Mouse (Mus musculus): ENCODE measurements at regions not wholly inside any gene's neighbourhood (a gene's known extent, or its start where the extent isn't known, plus 50 kb on each side); places are given as distances from the start of the nearest gene placed in this dataset.

- Histone ChIP-seq H3K36me3 (no peaks in the 10 kb centered on the region), H3K4me2 (replicated peaks) (no peak overlapping the region), H3K27ac (no peak overlapping the region), H3K4me1 (no peaks in the 10 kb centered on the region), H3K4me3 (no peak overlapping the region), H3K27me3 (no peaks in the 10 kb centered on the region), H3K9me3 (replicated peaks) (no peaks in the 10 kb centered on the region), H3K9ac (no peak overlapping the region)
- ATAC-seq (ENCODE audit: low FRiP score) = no peak
- 79% methylated on average over 5 of the region's 5 CpGs for WGBS
Observed at GRCm38 (mm10) chr4:67539466-67539865, 712.1 kb downstream of the Tlr4 start.

GRCm38 (mm10) chr4:67546013-67546412 is 718.6 kb downstream of the Tlr4 start:
- H3K36me3 ChIP-seq = no peaks in the 10 kb centered on the region
- H3K9me3 ChIP-seq (replicated peaks) = no peaks in the 10 kb centered on the region
- H3K27ac ChIP-seq = no peak overlapping the region
- H3K4me3 ChIP-seq = no peak overlapping the region
- H3K4me2 ChIP-seq (replicated peaks) = no peak overlapping the region
- ATAC-seq (ENCODE audit: low FRiP score) = no peak
- no peaks in the 10 kb centered on the region for H3K27me3 ChIP-seq
- no peak overlapping the region for H3K9ac ChIP-seq
- WGBS = 70% methylated on average over 1 of the region's 1 CpGs
- H3K4me1 ChIP-seq = no peaks in the 10 kb centered on the region

- Histone ChIP-seq H3K4me2 (replicated peaks) (no peak overlapping the region), H3K27ac (no peak overlapping the region), H3K27me3 (no peaks in the 10 kb centered on the region), H3K36me3 (no peaks in the 10 kb centered on the region), H3K9me3 (replicated peaks) (no peaks in the 10 kb centered on the region), H3K4me3 (no peak overlapping the region), H3K9ac (no peak overlapping the region), H3K4me1 (no peaks in the 10 kb centered on the region)
- no peak for ATAC-seq (ENCODE audit: low FRiP score)
- WGBS = 92% methylated on average over 1 of the region's 1 CpGs
Observed at GRCm38 (mm10) chr4:67547957-67548356, 720.6 kb downstream of the Tlr4 start.

GRCm38 (mm10) chr4:67553511-67553910 is 726.1 kb downstream of the Tlr4 start:
- 80% methylated on average over 3 of the region's 3 CpGs for WGBS
- ATAC-seq (ENCODE audit: low FRiP score) = no peak
- Histone ChIP-seq H3K4me3 (no peak overlapping the region), H3K4me2 (replicated peaks) (no peak overlapping the region), H3K27me3 (no peaks in the 10 kb centered on the region), H3K9ac (no peak overlapping the region), H3K27ac (no peak overlapping the region), H3K4me1 (no peaks in the 10 kb centered on the region), H3K36me3 (no peaks in the 10 kb centered on the region), H3K9me3 (replicated peaks) (no peaks in the 10 kb centered on the region)

DNA sequence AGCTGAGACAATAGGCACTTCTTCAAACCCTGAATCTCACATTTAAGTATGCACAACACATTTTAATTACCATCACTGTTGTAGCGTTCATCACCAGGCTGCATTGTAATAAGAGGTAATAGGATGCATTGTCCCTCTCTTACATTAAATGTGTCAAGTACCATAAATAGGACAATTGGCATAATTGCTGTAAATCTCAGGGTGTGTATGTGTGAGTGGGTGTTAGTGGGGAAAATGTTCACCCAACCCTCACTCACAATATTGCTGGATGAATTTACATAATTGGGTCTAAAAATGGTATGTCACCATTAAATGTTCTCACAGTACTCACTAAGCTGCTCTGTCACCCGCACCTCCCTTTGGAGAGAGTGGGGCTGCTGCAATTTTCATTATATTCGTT is 747.4 kb downstream of the Tlr4 start:
- Histone ChIP-seq H3K4me2 (replicated peaks) (no peak overlapping the region), H3K27me3 (no peaks in the 10 kb centered on the region), H3K9ac (no peak overlapping the region), H3K4me1 (no peaks in the 10 kb centered on the region), H3K36me3 (no peaks in the 10 kb centered on the region), H3K4me3 (no peak overlapping the region), H3K9me3 (replicated peaks) (no peaks in the 10 kb centered on the region), H3K27ac (no peak overlapping the region)
- 81% methylated on average over 3 of the region's 3 CpGs for WGBS
- no peak for ATAC-seq (ENCODE audit: low FRiP score)

DNA sequence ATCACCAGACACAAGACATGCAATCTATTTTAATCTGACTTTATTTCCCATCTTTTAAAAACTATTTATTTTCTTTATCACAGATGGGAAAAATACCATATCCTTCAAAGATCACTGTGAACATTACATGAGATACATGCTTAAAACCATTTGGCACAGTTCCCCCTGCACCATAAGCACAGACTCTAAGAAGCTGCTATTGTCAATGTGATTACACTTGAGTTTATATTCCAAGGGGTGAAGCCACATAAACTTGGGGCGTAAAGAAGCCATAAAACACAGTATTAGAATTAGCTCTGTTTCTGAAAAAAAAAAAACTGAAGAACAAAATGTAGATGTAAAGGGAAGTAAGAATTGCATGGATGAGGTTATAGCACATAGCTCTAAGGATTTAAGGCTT is 762.1 kb downstream of the Tlr4 start:
- Histone ChIP-seq H3K4me1 (peaks cover 4% of the 10 kb centered on the region; the same call in 1 of the 2 replicates), H3K27ac (no peak overlapping the region), H3K27me3 (no peaks in the 10 kb centered on the region), H3K9me3 (replicated peaks) (no peaks in the 10 kb centered on the region), H3K36me3 (no peaks in the 10 kb centered on the region), H3K9ac (no peak overlapping the region), H3K4me3 (no peak overlapping the region), H3K4me2 (replicated peaks) (no peak overlapping the region)
- 93% methylated on average over 1 of the region's 1 CpGs for WGBS
- ATAC-seq (ENCODE audit: low FRiP score) = no peak

DNA sequence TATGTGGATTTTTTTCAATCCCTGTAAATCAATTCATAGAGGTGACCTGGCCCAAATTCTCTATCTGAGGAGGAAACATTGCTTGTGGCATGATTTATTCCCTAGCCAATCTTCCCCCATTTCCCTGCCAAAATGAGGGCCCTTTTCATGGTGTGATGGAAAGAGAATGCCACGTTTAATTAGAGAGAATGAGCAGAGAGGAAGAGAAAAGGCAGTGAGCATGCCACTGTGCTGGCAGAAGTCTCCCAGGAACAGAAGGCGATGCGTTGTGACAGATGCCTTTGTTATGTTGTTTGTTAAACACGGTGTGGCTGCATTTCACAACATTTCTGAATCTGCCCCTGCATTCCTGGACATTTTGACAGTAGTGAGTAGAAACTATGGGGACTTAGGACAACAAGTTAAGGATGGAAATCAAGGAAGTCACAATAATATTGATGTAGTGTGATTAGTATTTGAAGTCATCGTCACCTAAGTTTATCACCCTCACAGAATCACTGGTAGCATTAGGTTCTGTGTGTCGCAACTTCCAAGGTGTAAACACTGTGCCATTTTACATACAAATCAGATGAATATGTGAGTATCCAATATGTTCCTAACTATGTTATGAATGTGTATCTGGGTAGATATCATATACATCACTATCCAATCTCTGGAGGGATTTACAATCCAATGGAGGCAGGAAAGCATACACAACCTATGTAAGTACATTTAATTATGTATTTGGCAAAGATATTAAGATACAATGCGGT is 762.8 kb downstream of the Tlr4 start:
- H3K27ac ChIP-seq = no peak overlapping the region
- no peak for ATAC-seq (ENCODE audit: low FRiP score)

GRCm38 (mm10) chr4:67607166-67607565 is 779.8 kb downstream of the Tlr4 start:
- Histone ChIP-seq H3K9me3 (replicated peaks) (no peaks in the 10 kb centered on the region), H3K4me3 (no peak overlapping the region), H3K4me1 (no peaks in the 10 kb centered on the region), H3K27ac (no peak overlapping the region), H3K36me3 (no peaks in the 10 kb centered on the region), H3K27me3 (no peaks in the 10 kb centered on the region), H3K9ac (no peak overlapping the region), H3K4me2 (replicated peaks) (no peak overlapping the region)
- ATAC-seq (ENCODE audit: low FRiP score) = no peak

More for the DNA sequence above, 762.8 kb downstream of the Tlr4 start:
- Histone ChIP-seq H3K9ac (no peak overlapping the region), H3K4me2 (replicated peaks) (no peak overlapping the region), H3K9me3 (replicated peaks) (no peaks in the 10 kb centered on the region), H3K4me3 (no peak overlapping the region), H3K4me1 (peaks cover 4% of the 10 kb centered on the region; the same call in 1 of the 2 replicates), H3K36me3 (no peaks in the 10 kb centered on the region), H3K27me3 (no peaks in the 10 kb centered on the region)
- 51% methylated on average over 7 of the region's 7 CpGs for WGBS

- Histone ChIP-seq H3K4me1 (no peaks in the 10 kb centered on the region), H3K27me3 (no peaks in the 10 kb centered on the region), H3K9ac (no peak overlapping the region), H3K9me3 (replicated peaks) (no peaks in the 10 kb centered on the region), H3K4me2 (replicated peaks) (no peak overlapping the region), H3K27ac (no peak overlapping the region), H3K4me3 (no peak overlapping the region), H3K36me3 (no peaks in the 10 kb centered on the region)
- no peak for ATAC-seq (ENCODE audit: low FRiP score)
- 56% methylated on average over 5 of the region's 5 CpGs for WGBS
Observed at GRCm38 (mm10) chr4:67614486-67615067, 787.2 kb downstream of the Tlr4 start.

DNA sequence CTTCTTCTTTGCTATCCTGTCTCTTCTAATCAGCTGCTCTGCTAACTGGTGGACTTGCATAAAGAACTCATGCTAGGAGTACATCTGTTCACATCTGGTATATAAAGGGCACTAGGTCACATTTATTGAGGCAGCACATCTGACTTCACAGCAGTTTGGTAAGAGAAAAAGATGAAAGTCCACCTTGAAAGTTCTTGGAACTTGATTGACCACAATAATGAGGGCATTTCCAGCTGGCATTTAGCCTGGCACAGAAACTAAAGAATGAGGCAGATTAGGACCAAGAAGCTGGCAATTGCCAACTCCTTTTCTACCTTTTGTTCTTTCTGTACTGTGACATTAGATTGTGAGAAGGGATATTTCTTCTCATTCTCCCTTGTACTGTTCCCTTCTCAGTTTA is 799.3 kb downstream of the Tlr4 start:
- H3K9me3 ChIP-seq (replicated peaks) = no peaks in the 10 kb centered on the region
- no peak overlapping the region for H3K9ac ChIP-seq
- H3K4me2 ChIP-seq (replicated peaks) = no peak overlapping the region
- H3K27me3 ChIP-seq = no peaks in the 10 kb centered on the region
- no peaks in the 10 kb centered on the region for H3K36me3 ChIP-seq
- H3K4me3 ChIP-seq = no peak overlapping the region
- ATAC-seq (ENCODE audit: low FRiP score) = no peak
- no peaks in the 10 kb centered on the region for H3K4me1 ChIP-seq
- H3K27ac ChIP-seq = no peak overlapping the region

- no peaks in the 10 kb centered on the region for H3K27me3 ChIP-seq
- no peaks in the 10 kb centered on the region for H3K9me3 ChIP-seq (replicated peaks)
- H3K9ac ChIP-seq = no peak overlapping the region
- no peaks in the 10 kb centered on the region for H3K4me1 ChIP-seq
- H3K4me2 ChIP-seq (replicated peaks) = no peak overlapping the region
- no peak overlapping the region for H3K4me3 ChIP-seq
- H3K27ac ChIP-seq = no peak overlapping the region
- 67% methylated on average over 2 of the region's 2 CpGs for WGBS
- no peaks in the 10 kb centered on the region for H3K36me3 ChIP-seq
- no peak for ATAC-seq (ENCODE audit: low FRiP score)
Observed at GRCm38 (mm10) chr4:67646090-67646489, 818.7 kb downstream of the Tlr4 start.

GRCm38 (mm10) chr4:67662122-67662521 is 834.7 kb downstream of the Tlr4 start:
- H3K36me3 ChIP-seq = no peaks in the 10 kb centered on the region
- H3K4me3 ChIP-seq = no peak overlapping the region
- no peak overlapping the region for H3K4me2 ChIP-seq (replicated peaks)
- no peaks in the 10 kb centered on the region for H3K9me3 ChIP-seq (replicated peaks)
- H3K4me1 ChIP-seq = no peaks in the 10 kb centered on the region
- no peaks in the 10 kb centered on the region for H3K27me3 ChIP-seq
- no peak overlapping the region for H3K9ac ChIP-seq
- H3K27ac ChIP-seq = no peak overlapping the region
- 77% methylated on average over 3 of the region's 3 CpGs for WGBS
- ATAC-seq (ENCODE audit: low FRiP score) = no peak

GRCm38 (mm10) chr4:67673961-67674360 is 846.6 kb downstream of the Tlr4 start:
- Histone ChIP-seq H3K4me3 (no peak overlapping the region), H3K9me3 (replicated peaks) (no peaks in the 10 kb centered on the region), H3K4me2 (replicated peaks) (no peak overlapping the region), H3K9ac (no peak overlapping the region), H3K36me3 (no peaks in the 10 kb centered on the region), H3K27me3 (no peaks in the 10 kb centered on the region), H3K27ac (no peak overlapping the region), H3K4me1 (no peaks in the 10 kb centered on the region)
- WGBS = 72% methylated on average over 1 of the region's 1 CpGs
- no peak for ATAC-seq (ENCODE audit: low FRiP score)
